Mouse (Mus musculus) stomach, postnatal 0 days (tissue): Measurements from ENCODE around the gene Egfl6. TPM values are rescaled to one million over a fixed set of nuclear protein-coding genes. Genes with fewer than 3 reads are reported as not detected.

Experiments used
- ATAC-seq: fragments of 200-750 bp; cut with Nextera tagmentation; 2 replicates; pipeline ENCODE4 v1.8.0; 2017; ENCODE audit not compliant: low FRiP score, low TSS enrichment
- DNase-seq: peaks from one replicate; pipeline ENCODE4 v3.0.0-alpha.2; 2016; ENCODE audit warnings: low spot score
- H3K27ac ChIP-seq: fragments of 300-500 bp; sonication (generic); replicated peaks from 2 replicates; pipeline ENCODE4 v1.5.1; 2014; ENCODE audit warnings: mild to moderate bottlenecking, control low read depth
- H3K27me3 ChIP-seq: fragments of 300-500 bp; sonication (generic); 2 replicates; pipeline ENCODE4 v1.6.1; 2014; ENCODE audit warnings: low read length; ENCODE audit not compliant: control insufficient read depth, insufficient read depth
- H3K36me3 ChIP-seq: fragments of 300-500 bp; sonication (generic); 2 replicates; pipeline ENCODE4 v1.6.1; 2014; ENCODE audit warnings: low read length, mixed read lengths; ENCODE audit not compliant: control insufficient read depth, insufficient read depth
- H3K4me1 ChIP-seq: fragments of 300-500 bp; sonication (generic); replicated peaks from 2 replicates; pipeline ENCODE4 v1.6.1; 2014; ENCODE audit warnings: antibody characterized with exemption; ENCODE audit not compliant: control insufficient read depth, insufficient read depth
- H3K4me2 ChIP-seq: fragments of 300-500 bp; sonication (generic); replicated peaks from 2 replicates; pipeline ENCODE4 v1.6.1; 2014; ENCODE audit warnings: low read depth, mild to moderate bottlenecking, control low read depth, moderate library complexity
- H3K4me3 ChIP-seq: fragments of 300-500 bp; sonication (generic); 2 replicates; pipeline ENCODE4 v1.5.1; 2014; ENCODE audit warnings: low read depth, low read length, control low read depth
- H3K9ac ChIP-seq: fragments of 300-500 bp; sonication (generic); 2 replicates; pipeline ENCODE4 v1.6.1; 2014; ENCODE audit warnings: mild to moderate bottlenecking, low read length, control low read depth, mixed read lengths
- H3K9me3 ChIP-seq: fragments of 300-500 bp; sonication (generic); 2 replicates; pipeline ENCODE4 v1.6.1; 2016; ENCODE audit warnings: low read length; ENCODE audit not compliant: control insufficient read depth
- CTCF ChIP-seq: IDR thresholded peaks from 2 replicates; pipeline ENCODE4 v1.5.1; 2016; ENCODE audit warnings: antibody characterized with exemption, low read depth, mild to moderate bottlenecking, moderate library complexity
- EP300 ChIP-seq: optimal IDR thresholded peaks from 2 replicates; pipeline ENCODE3; 2016; ENCODE audit warnings: antibody characterized with exemption
- WGBS: fragments of 180-500 bp; shearing (Covaris S2); extraction: QIAGEN DNeasy Blood & Tissue Kit; methylation state at CpG from one replicate; pipeline ENCODE4 v1.1.7; 2014; 5-methylcytosine and 5-hydroxymethylcytosine counted together
- polyA plus RNA-seq: library from polyadenylated mRNA; unstranded; fragments of >200 nt; fragmentation: Nextera tagmentation; extraction: Ambion mirVana; gene quantifications from 2 replicates; pipeline ENCODE4 v1.2.1, GENCODE M21; 2015

Gene Egfl6
- polyA plus RNA-seq: 21.2 and 25.4 TPM in 2 replicates

GRCm38 (mm10) chrX:166584947-166585824 lies at the start of gene Egfl6:
Gene Egfl6 (minus strand): TSS chrX:166585720.
- peak within 1 kb of the TSS; percentile 63 for H3K27ac ChIP-seq
- H3K4me2 ChIP-seq: peak within 1 kb of the TSS; percentile 51
- DNase-seq (peak; percentile 28), ATAC-seq (no peak)
- TF ChIP-seq EP300: no peak
- TF ChIP-seq CTCF: no peak
- H3K36me3 ChIP-seq: no peaks in the 10 kb centered on the region
- peak within 1 kb of the TSS; percentile 18; the same call in 1 of the 2 replicates for H3K9ac ChIP-seq
- H3K27me3 ChIP-seq: no peaks in the 10 kb centered on the region
- no peaks in the 10 kb centered on the region for H3K4me1 ChIP-seq
- WGBS: 19% methylated on average over 34 of the region's 39 CpGs
- no peaks in the 10 kb centered on the region for H3K9me3 ChIP-seq
- peak within 1 kb of the TSS; percentile 32 for H3K4me3 ChIP-seq

GRCm38 (mm10) chrX:166626866-166627570 lies 41.5 kb upstream of the Egfl6 start:
- no peak for ATAC-seq
- 60% methylated on average over 3 of the region's 3 CpGs for WGBS

GRCm38 (mm10) chrX:166626174-166626573 lies 40.7 kb upstream of the Egfl6 start:
- TF ChIP-seq CTCF (no peak), EP300 (no peak)
- Histone ChIP-seq H3K9me3 (no peaks in the 10 kb centered on the region), H3K4me2 (no peak overlapping the region), H3K36me3 (no peaks in the 10 kb centered on the region), H3K4me3 (no peak overlapping the region), H3K4me1 (no peaks in the 10 kb centered on the region), H3K27ac (no peak overlapping the region), H3K27me3 (no peaks in the 10 kb centered on the region), H3K9ac (no peak overlapping the region)
- 77% methylated on average over 4 of the region's 4 CpGs for WGBS
- no peak for DNase-seq
- no peak for ATAC-seq

More at GRCm38 (mm10) chrX:166626866-166627570, 41.5 kb upstream of the Egfl6 start:
- Histone ChIP-seq H3K4me3 (no peak overlapping the region), H3K27ac (no peak overlapping the region), H3K36me3 (no peaks in the 10 kb centered on the region), H3K4me2 (no peak overlapping the region), H3K9ac (no peak overlapping the region), H3K27me3 (no peaks in the 10 kb centered on the region), H3K4me1 (no peaks in the 10 kb centered on the region), H3K9me3 (no peaks in the 10 kb centered on the region)
- no peak for DNase-seq
- TF ChIP-seq CTCF (no peak), EP300 (no peak)

- TF ChIP-seq CTCF: no peak
- no peak for TF ChIP-seq EP300
- Histone ChIP-seq H3K9me3 (no peaks in the 10 kb centered on the region), H3K4me3 (no peak overlapping the region), H3K9ac (no peak overlapping the region), H3K27ac (no peak overlapping the region), H3K27me3 (no peaks in the 10 kb centered on the region), H3K4me1 (no peaks in the 10 kb centered on the region), H3K36me3 (no peaks in the 10 kb centered on the region), H3K4me2 (no peak overlapping the region)
- no peak for ATAC-seq
- no peak for DNase-seq
- WGBS: 56% methylated on average over 3 of the region's 3 CpGs
These were observed 37.7 kb upstream of the Egfl6 start for GRCm38 (mm10) chrX:166623176-166623575.

DNA sequence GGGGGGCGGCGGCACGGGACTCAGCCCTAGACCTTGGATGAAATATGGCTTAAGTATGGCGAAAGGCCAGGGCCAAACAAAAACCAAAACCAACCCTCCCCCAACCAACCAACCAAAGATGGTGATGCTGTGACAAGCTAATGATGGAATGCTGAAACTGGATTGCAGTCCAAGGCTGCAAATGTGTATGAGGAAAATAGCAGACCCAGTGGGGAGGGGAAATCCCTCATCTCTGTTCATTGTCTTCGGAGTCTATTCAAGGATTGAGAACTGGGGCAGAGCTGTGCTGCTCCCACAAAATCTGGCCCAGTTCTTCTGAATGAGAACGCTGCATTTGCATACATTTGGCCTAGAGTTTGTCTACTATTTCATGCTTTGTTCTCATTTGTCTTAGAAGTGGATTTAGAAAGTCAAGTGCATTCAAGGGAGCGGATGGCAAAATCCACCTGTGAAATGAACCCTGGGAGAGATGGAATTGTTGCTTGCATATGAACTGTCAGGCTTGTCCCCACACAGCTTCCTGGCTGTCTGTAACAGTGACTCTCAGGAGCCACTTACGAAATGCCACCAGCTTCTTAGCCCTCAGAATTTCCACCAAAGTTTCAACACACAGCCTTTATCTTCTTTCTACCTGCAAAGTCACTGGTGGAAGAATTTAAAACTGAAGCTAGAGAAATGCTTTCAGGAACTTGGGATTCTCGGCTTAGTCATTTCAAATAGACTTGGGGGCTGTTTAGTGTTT lies 36.2 kb upstream of the Egfl6 start:
- Histone ChIP-seq H3K4me3 (no peak overlapping the region), H3K4me1 (no peaks in the 10 kb centered on the region), H3K36me3 (no peaks in the 10 kb centered on the region), H3K27me3 (no peaks in the 10 kb centered on the region), H3K9ac (no peak overlapping the region), H3K4me2 (no peak overlapping the region), H3K27ac (no peak overlapping the region), H3K9me3 (no peaks in the 10 kb centered on the region)
- no peak for TF ChIP-seq CTCF
- TF ChIP-seq EP300: no peak
- ATAC-seq: no peak
- no peak for DNase-seq
- WGBS: 46% methylated on average over 9 of the region's 9 CpGs
